Mouse (Mus musculus) limb, embryonic 15.5 days (tissue): ENCODE data around the gene Olfr111. TPM values are rescaled to one million over a fixed set of nuclear protein-coding genes. Genes with fewer than 3 reads are reported as not detected.

Experiments
- ATAC-seq: fragments of 200-750 bp; cut with Nextera tagmentation; 2 replicates; pipeline ENCODE4 v1.8.0; 2017; ENCODE audit warnings: low read depth, moderate TSS enrichment; ENCODE audit not compliant: insufficient number of reproducible peaks, low FRiP score, low TSS enrichment
- H3K27ac ChIP-seq: fragments of 300-500 bp; sonication (generic); 2 replicates; pipeline ENCODE4 v1.5.1; 2015; ENCODE audit warnings: moderate library complexity, mild to moderate bottlenecking, inconsistent platforms
- H3K27me3 ChIP-seq: fragments of 300-500 bp; sonication (generic); 2 replicates; pipeline ENCODE4 v1.6.1; 2015; ENCODE audit warnings: inconsistent platforms
- H3K36me3 ChIP-seq: fragments of 300-500 bp; sonication (generic); 2 replicates; pipeline ENCODE4 v1.6.1; 2015; ENCODE audit warnings: inconsistent platforms
- H3K4me1 ChIP-seq: fragments of 300-500 bp; sonication (generic); 2 replicates; pipeline ENCODE4 v1.6.1; 2015; ENCODE audit warnings: inconsistent platforms
- H3K4me2 ChIP-seq: fragments of 300-500 bp; sonication (generic); 2 replicates; pipeline ENCODE4 v1.6.1; 2015; ENCODE audit warnings: mild to moderate bottlenecking, inconsistent platforms
- H3K4me3 ChIP-seq: fragments of 300-500 bp; sonication (generic); 2 replicates; pipeline ENCODE4 v1.5.1; 2015; ENCODE audit warnings: mild to moderate bottlenecking, inconsistent platforms
- H3K9ac ChIP-seq: fragments of 300-500 bp; sonication (generic); 2 replicates; pipeline ENCODE4 v1.6.1; 2015; ENCODE audit warnings: inconsistent platforms
- H3K9me3 ChIP-seq: fragments of 300-500 bp; sonication (generic); 2 replicates; pipeline ENCODE4 v1.6.1; 2016; ENCODE audit warnings: inconsistent platforms
- polyA plus RNA-seq: library from polyadenylated mRNA; unstranded; fragments of >200 nt; fragmentation: Nextera tagmentation; extraction: Ambion mirVana; gene quantifications from 2 replicates; pipeline ENCODE4 v1.2.1, GENCODE M21; 2015

Olfr111 gene
- polyA plus RNA-seq, 1 experiment from 2014 or later: not detected

DNA sequence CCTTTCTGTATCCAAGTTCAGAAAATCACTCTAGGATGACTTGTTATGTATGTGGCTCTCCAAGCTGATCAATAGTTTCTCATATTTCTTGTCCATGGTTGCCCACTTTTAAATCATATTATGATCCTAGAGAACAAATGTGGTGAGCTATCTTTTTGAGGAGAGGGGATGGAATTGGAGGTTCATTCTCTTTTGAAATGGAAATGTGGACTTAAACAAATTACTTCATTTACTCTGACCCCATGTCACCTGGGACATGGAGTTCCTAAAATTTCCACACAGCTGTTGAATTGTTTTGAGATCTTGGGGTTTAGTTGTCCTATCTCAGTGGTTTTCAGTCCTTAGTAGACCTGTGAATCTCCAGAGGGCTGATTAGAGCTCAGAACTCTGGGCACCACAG lies 69.7 kb downstream of the Olfr111 start, which contains the start of gene Olfr113:
Gene Olfr113 (minus strand): TSS at position 101 of the 400 bp plus-strand sequence.
- Histone ChIP-seq H3K27me3 (no peaks in the 10 kb centered on the region), H3K27ac (no peak within 1 kb of the TSS), H3K4me1 (no peaks in the 10 kb centered on the region), H3K4me3 (no peak within 1 kb of the TSS), H3K9me3 (no peaks in the 10 kb centered on the region), H3K36me3 (no peaks in the 10 kb centered on the region), H3K4me2 (no peak within 1 kb of the TSS), H3K9ac (no peak within 1 kb of the TSS)
- no peak for ATAC-seq

Other genes with a start within 250 kb of the Olfr111 start
- not detected in 2 replicates for gene Olfr98, start 244.3 kb upstream of the Olfr111 start, polyA plus RNA-seq
- gene H2-M3, start 237.8 kb upstream of the Olfr111 start, polyA plus RNA-seq: 1.9 and 3.3 TPM in 2 replicates
- not detected in 2 replicates for gene Olfr99, start 224.6 kb upstream of the Olfr111 start, polyA plus RNA-seq
- gene Olfr101, start 203.7 kb upstream of the Olfr111 start, polyA plus RNA-seq: not detected in 2 replicates
- gene Olfr102, start 191.0 kb upstream of the Olfr111 start, polyA plus RNA-seq: not detected in 2 replicates
- not detected in 2 replicates for gene Olfr103, start 168.3 kb upstream of the Olfr111 start, polyA plus RNA-seq
- not detected in 2 replicates for gene Olfr104-ps, start 148.4 kb upstream of the Olfr111 start, polyA plus RNA-seq
- gene Olfr105-ps, start 129.0 kb upstream of the Olfr111 start, polyA plus RNA-seq: not detected in 2 replicates
- not detected in 2 replicates for gene Olfr106-ps, start 117.6 kb upstream of the Olfr111 start, polyA plus RNA-seq
- gene Olfr107, start 108.8 kb upstream of the Olfr111 start, polyA plus RNA-seq: not detected in 2 replicates
- not detected in 2 replicates for gene Olfr108, start 62.5 kb upstream of the Olfr111 start, polyA plus RNA-seq
- gene Olfr109, start 49.1 kb upstream of the Olfr111 start, polyA plus RNA-seq: not detected in 2 replicates
- not detected in 2 replicates for gene H2-M2, start 24.5 kb upstream of the Olfr111 start, polyA plus RNA-seq
- not detected in 2 replicates for gene Olfr110, start 15.6 kb upstream of the Olfr111 start, polyA plus RNA-seq
- gene Olfr112, start 61.4 kb downstream of the Olfr111 start, polyA plus RNA-seq: not detected in 2 replicates
- not detected in 2 replicates for gene Olfr113, start 69.6 kb downstream of the Olfr111 start, polyA plus RNA-seq
- not detected in 2 replicates for gene Olfr114, start 84.7 kb downstream of the Olfr111 start, polyA plus RNA-seq
- gene Olfr115, start 119.1 kb downstream of the Olfr111 start, polyA plus RNA-seq: not detected in 2 replicates
- gene Olfr116, start 119.2 kb downstream of the Olfr111 start, polyA plus RNA-seq: not detected in 2 replicates
- gene Olfr117, start 155.8 kb downstream of the Olfr111 start, polyA plus RNA-seq: not detected in 2 replicates
- not detected in 2 replicates for gene Olfr118, start 159.0 kb downstream of the Olfr111 start, polyA plus RNA-seq
- gene Olfr119, start 188.5 kb downstream of the Olfr111 start, polyA plus RNA-seq: not detected in 2 replicates
- gene Olfr120, start 213.8 kb downstream of the Olfr111 start, polyA plus RNA-seq: not detected in 2 replicates
- gene Olfr121, start 240.8 kb downstream of the Olfr111 start, polyA plus RNA-seq: not detected in 2 replicates